Mouse (Mus musculus): Measurements from ENCODE around the gene Vdac1.
"Not testable (repeated sequence)": the region's sequence is repeated elsewhere in the genome, so short reads cannot be mapped to it uniquely, and the experiment has no call there.

The Vdac1 gene

DNA sequence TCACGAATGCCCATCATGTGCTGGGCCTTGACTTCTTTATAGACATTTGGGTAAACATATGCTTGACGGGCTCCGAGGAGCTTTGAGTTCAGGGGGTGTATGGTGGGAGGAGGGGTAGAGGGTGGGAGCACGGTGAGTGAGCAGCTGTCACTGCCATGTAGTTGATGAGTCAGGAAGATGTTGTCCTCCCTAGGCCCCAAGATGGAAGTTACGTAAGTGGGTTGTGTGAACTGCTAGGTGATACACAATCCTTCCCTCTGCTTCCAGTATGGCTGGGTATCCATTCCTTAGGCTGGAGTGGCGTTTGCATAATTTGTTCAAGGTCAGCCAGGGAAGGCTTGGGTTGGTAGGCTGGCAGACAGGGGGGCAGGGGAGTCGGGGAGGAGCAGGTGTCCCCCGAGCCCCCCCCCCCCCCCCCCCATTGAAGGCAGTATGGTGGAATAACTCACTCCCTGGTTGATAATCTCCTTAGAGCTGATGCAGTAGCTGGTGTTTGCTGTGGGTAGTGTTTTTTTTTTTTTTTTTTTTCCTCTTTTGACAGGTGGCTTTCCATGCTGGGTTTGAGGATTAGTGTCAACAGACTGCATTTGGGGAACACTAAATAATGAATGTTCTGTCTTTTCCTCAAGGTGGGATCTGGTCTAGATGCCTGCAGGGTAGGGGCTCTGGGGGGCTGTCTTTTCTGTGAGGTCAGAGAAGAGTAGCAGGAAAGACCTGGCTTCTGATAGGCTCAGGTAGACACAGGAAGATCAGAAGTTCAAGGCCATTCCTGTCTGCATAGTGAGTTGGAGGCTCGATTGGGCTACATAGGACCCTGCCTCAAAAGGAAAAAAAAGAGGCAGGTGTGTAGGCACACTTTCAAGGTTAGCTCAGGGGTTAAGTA lies 8.8 kb downstream of the Vdac1 start:
- in situ Hi-C loops (cut with MboI, MseI), result no loop called here

DNA sequence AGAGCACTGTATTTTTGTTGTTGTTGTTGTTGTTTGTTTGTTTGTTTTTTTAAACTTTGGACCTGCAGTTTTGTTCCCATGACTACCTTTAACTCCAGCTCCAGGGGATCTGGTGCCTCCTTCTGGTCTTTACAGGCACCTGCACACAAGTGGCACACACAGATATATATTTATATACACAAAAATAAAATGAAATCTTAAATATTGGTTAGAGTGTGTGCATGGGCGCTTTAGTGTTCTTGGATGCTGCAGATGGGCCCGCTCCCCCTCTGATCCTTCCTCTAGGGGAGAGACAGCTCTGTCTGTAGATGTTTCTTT lies 9.4 kb downstream of the Vdac1 start:
- in situ Hi-C loops (cut with MboI, MseI), result no loop called here

DNA sequence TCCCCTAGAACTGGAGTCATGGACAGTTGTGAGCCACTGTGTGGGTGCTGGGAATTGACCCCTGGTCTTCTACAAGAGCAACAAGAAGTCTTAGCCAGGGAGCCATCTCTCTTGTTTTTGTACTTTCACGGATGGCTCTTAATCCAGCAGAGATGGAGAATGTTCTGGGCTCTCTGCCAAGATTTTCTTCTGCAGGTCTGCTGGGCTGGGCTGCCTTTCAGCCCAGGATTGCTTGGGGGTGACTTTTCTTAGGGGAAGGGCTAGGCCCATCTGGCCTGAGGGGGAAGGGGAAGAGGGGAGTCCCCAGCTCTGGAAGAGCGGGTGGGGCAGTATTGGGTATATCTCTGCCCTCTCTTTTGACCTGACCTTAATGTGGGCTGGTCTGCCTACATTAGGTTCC lies 9.9 kb downstream of the Vdac1 start:
- in situ Hi-C loops (cut with MboI, MseI), result no loop called here

DNA sequence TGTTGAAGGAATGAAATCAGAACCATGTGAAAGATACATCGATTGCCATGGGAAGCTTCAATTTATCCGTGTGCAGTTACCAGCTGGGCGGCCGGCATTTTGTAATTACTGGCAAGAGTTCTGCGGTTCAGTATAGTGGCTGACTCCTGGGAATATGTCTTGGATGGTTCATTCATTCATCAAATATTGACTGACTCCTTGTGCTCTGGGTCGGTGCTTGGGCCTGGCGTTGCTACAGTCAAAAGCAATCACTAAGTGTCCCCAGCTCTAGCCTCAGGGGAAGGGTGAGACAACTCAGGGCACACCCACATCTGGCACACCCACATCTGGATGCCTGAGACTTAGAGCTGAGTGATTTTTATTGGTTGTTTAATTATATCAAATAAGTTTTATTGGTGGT lies 13.2 kb downstream of the Vdac1 start:
- in situ Hi-C loops (cut with MboI, MseI), result no loop called here

DNA sequence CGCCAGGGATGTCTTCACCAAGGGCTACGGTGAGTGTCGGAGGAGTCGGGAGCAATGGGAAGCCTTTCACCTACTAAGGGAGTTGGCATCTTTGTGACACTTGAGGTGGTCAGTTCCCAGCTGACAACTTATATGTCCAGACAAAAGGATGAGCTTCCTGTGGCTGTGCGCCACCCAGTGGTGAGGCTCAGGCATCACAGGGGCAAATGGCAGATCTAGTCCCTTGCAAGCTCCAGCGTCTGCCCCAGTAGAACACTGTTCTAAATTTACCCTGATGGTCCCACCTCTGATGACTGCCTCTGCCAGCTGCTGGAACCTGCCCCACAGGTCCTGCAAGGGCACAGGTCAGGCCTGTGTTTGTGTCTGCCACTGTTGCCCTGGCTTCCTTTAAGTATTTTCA lies 13.7 kb downstream of the Vdac1 start:
- in situ Hi-C loops (cut with MboI, MseI), result no loop called here

DNA sequence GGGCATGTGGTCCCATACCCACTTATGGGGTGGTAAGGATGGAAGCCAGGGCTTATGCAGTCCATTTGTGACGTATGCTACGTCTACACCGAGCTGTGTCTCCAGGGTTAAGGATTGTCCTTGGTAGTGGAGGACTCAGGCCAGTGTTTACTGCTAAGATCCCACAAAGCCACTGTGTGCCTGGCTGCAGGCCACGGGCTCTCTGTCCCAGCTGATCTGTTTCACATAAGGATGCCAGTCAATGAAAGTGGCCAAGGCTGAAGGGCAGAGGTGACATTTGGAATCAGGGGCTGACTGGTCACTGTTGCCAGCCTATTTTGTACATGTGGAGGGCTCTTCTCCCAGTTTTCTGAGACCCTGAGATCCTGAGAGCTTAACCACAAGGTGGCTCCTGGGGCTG lies 16.9 kb downstream of the Vdac1 start:
- in situ Hi-C loops (cut with MboI, MseI), result no loop called here

DNA sequence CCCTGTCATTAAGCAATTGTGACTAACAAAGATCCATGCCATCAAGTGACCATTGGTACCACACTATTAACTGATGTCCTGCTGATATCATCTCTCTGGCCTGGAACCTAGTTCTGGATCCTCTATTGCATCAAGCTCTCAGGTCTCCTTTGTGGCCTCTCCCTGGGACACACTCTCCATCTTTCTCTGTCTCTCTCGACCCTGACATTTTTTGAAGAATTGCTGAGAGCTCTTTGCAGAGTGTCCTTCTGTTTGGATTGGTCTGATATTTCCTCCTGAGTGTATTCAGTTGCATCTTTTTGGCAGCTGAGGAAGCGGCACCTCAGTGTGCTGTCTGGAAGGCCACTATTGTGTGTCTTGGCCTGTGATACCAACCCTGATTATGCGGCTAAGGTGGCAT lies 18.6 kb downstream of the Vdac1 start:
- in situ Hi-C loops (cut with MboI, MseI), result no loop called here

DNA sequence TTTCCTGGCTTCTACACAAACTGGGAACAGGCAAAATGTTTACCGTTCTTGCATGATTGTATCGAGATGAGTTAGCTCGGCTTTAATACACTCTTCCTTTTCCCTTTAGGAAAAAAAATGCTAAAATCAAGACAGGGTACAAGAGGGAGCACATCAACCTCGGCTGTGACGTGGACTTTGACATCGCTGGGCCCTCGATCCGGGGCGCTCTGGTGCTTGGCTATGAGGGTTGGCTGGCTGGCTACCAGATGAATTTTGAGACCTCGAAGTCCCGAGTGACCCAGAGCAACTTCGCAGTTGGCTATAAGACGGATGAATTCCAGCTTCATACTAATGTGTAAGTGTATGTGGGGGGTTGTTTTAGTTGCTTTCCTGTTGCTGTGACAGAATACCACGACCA lies 23.1 kb downstream of the Vdac1 start:
- in situ Hi-C loops (cut with MboI, MseI), result no loop called here

DNA sequence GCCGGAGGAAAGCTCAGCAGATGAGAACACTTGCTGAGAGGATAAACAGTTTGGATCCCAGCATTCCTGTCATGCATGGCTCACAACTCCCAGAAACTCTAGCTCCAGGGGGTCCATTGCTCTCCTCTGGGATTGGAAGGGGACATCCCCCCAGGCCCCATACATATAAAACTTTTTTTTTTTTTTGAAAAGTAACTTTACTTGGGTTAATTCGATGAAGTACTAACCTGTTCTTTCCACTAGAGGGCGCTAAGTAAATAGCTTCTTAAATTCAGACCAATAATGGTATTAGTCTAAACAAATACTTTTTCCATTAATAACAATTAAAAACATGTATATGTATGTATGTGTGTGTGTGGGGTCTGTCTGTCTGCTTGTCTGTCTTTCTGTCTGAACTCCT lies 24.0 kb downstream of the Vdac1 start:
- in situ Hi-C loops (cut with MboI, MseI), result no loop called here

DNA sequence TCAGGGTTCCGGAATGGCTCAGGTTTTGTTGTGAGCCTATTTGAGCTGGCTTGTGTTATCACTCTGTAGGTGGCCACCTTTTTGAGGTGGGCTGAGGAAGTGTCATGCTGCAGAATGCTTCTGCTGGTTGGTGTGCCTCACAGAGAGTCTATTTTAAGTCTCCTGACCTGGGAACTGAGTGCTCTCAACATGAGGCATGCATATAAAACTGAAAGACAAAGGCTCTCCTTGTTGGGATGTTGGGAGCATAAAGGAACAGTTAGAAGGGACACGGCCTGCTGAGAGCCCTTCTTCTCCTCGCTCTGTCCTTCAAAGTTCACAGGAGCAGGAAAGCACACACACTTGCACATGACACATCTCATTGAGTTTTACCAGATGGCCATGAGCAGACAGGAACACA lies 26.2 kb downstream of the Vdac1 start:
- in situ Hi-C loops (cut with MboI, MseI), result no loop called here

DNA sequence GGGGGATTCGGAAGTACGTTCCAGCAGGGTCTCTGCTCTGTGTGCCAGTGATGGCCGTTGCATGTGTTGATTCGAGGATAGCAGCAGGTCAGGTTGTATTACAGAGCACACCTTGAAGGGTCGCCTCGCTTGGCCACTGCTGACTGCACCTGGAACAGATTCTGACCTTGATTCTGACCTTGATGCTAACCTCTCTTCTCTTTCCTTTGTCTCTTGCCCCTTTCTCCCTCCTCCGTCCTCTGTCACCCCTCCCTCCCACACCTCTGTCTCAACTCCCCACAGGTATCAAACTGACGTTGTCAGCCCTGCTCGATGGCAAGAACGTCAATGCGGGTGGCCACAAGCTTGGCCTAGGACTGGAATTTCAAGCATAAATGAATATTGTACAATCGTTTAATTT lies 27.5 kb downstream of the Vdac1 start:
- in situ Hi-C loops (cut with MboI, MseI), result no loop called here

DNA sequence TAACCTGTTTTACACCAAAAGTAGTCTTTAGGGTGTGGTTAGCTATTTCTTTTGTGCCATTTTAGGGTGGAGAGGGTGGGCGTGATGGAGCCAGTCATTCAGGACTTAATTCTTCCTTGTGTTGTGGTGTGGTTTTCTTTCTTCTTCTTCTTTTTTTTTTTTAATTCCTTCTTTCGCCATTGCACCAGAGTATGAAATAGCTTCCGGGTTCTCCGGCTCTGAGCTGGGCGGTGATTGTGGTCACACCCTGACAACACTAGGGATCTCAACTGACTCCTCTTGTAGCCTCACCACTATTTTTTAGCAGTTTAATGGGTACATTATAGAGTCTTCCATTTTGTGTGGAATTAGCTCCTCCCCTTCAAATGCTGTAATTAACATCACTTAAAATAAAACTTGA lies 28.3 kb downstream of the Vdac1 start:
- in situ Hi-C loops (cut with MboI, MseI), result not testable (repeated sequence)

DNA sequence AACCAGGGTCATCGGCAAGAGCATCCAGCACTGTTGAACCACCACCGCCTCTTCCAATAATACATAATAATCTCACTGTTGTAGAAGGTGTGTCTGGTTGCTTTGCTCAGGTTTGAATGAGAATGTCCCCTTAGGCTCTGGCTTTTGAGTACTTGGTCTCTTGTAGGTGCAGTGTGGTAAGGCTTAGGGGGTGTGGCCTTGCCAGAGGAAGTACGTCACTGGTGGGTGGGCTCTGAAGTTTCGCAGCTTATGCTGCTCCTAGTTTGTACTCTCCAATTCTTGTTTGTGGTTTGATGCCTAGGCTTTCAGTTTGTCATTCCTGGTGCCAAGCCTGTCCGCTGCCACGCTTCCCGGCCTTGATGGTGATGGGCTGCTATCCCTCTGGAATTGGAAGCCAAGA lies 29.3 kb downstream of the Vdac1 start:
- in situ Hi-C loops (cut with MboI, MseI), result no loop called here

DNA sequence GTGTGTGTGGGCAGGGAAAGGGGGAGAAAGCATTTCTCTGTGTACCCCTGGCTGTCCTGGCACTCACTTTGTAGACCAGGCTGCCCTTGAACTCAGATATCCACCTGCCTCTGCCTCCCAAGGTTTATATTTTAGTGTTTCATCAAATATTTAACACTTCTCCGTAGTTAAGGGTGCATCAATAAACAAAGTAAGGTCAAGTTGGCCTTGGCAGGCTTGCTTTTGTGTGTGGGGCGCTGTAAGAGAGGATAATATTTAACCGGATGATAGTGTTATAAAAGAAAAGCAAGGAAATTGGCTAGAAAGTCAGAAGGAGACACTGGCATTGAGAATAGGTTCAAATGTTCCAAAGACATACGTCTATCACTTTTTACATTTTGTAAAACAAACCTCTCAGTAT lies 33.8 kb downstream of the Vdac1 start:
- in situ Hi-C loops (cut with MboI, MseI), result no loop called here

DNA sequence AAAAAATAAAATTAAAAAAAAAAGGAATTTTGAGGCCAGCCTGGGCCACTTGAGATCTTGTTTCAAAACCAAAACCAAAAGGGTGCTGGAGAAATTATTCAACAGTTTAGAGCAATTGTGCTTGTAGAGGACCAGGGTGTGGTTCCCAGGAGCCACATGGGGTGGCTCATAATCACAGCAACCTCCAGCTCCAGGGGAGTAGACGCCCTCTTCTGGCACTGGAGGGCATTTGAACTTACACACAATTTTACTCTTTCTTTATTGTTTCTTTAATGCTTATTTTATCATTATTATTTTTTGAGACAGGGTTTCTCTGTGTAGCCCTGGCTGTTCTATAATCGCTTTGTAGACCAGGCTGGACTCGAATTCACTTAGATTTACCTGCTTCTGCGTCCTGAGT lies 34.7 kb downstream of the Vdac1 start:
- in situ Hi-C loops (cut with MboI, MseI), result no loop called here

DNA sequence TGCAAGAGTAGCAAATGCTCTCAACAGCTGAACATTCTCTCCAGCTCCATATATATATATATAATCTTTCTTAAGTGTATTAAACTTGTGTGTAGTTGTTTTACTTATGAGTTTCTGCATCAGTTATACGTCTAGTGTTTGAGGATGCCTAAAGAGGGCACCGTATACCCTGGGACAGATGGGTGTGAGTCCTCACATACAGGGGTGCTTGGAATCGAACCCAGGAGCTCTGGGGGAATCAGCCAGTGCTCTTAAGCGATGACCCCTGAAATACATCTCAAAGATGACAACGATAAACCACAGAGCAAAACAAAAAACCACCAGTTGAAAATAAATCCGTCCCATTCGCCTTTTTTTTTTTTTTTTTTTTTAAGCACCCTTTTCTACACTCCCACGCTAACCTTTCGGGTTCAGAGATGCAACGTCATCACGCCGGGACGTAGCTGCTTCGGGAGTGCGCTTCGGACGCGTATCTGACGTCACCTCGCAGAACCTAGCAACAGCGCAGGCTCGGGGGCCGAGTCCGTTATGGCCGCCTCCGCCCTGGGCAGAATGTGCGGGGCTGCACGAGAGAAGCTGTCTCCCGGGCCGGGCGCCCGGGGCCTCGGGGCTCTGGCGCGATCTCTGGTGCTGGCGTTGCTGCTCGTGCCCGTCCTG lies 35.4 kb downstream of the Vdac1 start, which contains the start of gene 9530068E07Rik:
Gene 9530068E07Rik, plus strand, starts transcription at position 489 of the 657 bp plus-strand sequence.
- in situ Hi-C loops (cut with MboI, MseI), result no loop called here

DNA sequence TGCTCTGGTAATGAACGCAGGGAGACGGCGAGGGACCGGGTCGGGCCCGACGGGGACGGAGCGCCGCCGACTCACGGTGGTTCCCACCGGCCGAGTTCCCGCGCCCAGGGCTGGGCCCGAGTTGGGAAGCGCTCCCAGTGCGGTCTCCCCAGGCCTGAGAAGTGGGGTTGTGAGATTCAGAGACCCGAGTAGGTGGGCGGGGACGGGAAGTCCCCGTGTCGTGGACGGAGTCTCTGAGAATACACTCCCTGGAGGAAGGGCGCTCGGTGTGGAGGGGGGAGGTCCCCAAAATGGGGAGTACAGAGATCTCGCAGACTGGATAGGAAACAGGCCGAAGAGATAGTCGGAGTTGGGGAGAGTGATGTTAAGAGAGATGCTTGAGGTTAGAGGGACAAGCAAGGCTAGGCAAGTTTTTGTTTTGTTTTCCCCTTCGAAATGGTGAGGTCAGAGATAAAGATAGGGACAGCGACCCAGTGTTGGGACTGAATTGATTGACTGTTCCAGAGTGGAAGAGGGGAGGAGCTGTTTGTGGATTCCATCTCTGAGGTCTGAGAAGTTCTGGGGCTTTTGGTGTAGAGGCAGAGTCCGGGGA lies 36.0 kb downstream of the Vdac1 start:
- in situ Hi-C loops (cut with MboI, MseI), result no loop called here

DNA sequence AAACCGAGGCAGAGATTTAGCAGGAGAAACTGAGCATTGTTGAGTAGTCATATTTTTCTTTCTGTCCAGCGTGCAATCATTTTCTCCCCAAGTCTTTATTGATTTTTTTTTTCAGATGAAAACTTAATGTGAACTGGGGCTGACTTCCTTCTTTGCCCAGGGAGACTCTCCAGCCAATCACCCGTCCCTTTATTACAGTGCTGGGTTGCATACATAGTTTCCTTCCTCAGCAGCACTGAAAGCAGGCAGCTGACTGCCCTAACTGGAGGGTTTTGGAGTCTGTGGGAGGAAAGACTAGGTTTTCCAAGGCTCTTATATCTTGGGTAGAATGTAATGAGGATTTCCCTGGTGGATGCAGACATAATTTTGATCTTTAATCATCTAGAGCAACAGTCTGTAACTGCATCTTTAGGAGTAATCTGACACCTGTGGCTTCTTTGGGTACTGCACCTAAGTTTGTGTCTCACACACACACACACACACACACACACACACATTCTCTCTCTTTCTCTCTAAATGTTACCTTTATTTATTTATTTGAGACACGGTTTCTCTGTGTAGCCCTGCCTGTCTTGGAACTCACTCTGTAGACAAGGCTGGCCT lies 36.8 kb downstream of the Vdac1 start:
- in situ Hi-C loops (cut with MboI, MseI), result no loop called here

DNA sequence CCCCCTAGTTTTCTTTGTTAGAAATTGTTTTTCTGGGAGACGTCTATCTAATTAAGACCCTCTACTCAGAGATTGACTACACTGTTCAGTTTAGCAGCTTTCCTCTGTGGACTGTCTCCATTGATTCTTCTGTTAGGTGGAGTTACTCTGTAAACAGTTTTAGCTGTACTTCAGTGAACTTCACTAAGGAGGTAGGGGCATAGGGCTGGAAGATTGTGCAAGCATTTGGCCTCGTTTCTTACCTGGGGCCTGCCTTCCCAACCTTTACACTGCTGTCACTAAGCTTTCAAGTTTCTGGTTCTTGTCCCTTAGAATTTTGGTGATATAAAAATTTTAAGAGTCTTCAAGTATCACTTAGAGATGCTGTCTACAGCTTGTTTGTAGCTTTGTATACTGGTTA lies 40.8 kb downstream of the Vdac1 start:
- in situ Hi-C loops (cut with MboI, MseI), result no loop called here

DNA sequence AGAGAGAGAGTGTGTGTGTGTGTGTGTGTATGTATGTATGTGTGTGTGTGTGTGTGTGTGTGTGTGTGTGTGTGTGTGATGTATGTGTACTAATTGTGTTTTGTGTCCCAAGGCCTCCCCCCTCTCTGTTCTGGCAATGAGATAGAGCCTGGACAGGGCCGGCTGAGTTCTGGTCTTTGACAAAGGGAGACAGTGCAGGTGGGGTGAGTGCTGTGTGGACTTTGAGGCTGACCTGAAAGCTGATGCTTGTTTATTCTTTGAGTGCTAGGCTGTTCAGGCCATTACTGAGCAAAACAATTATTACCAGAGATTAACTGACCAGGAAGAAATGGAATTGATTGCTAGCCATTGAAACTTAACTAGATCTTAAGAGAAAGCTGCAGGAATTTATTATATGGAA lies 41.9 kb downstream of the Vdac1 start:
- in situ Hi-C loops (cut with MboI, MseI), result no loop called here

DNA sequence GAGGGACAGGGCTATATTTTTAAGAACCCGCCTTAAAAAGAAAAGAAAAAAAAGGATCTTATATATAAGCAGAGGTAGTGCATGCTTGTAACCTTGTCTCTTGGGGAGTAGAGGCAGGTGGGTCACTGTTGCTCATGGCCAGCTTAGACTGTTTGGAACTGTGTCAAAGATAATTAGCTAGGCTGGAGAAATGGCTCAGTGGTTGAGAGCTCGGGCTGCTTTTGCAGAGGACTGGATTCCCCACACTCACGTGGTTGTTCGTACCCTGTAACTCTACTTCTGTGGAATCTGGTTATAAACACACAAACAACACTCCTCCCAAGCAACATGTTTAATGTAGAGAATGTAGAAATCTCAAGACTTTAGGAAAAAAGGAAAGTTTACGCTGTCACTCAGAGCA lies 43.5 kb downstream of the Vdac1 start:
- in situ Hi-C loops (cut with MboI, MseI), result no loop called here

DNA sequence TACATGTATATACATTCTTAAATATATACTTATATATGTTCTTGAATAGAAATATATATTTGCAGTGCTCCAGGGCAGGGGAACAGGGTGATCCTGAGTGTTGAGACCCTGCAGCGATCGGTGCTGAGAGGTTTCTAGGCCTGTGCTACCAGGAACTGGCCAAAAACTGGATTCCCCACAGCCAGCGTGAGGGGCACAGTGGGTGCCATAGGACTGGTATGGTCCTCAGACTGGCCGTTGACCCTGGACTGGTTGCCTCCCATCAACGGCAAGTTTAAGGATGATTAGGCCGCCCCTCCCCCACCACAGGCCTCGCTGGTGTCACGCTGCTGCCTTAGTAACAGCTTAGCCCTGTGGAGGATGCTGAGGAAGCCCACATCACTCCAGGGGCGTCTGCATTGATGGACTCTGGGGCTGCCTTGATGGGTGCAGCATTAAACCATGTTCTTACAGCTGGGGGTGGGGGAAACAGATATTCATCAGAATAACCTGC lies 44.6 kb downstream of the Vdac1 start:
- in situ Hi-C loops (cut with MboI, MseI), result loop anchor here in 1 of 2 experiments (5.0 kb wide), 1 partner anchor 1143 kb away; the partner anchor contains the start of genes BC049762 and Clk4
